Mouse (Mus musculus): ENCODE data around the gene Pla2g2f. TPM values are rescaled to one million over a fixed set of nuclear protein-coding genes. Genes with fewer than 3 reads are reported as not detected.

Pla2g2f gene
- polyA plus RNA-seq, 1 experiment, result 0.69 TPM

DNA sequence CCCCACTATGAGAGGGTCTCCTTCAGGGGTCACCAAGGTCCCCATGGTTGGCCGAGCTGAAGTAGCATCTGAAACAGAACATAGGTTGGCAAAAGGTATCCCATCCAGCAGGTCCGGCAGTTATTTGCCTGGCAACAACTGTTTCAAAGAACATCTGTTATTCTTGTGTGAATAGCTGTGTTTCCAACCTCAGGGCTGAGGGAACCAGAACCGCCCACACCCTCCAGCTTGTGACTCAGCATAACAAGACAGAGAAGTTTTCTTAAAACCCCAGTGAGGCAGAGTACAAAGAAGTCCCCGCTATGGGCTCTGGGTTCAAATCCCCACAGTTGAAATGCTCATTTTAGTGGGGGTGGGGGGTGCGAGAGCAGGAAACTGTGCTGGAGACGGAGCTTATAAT, 24.7 kb upstream of the Pla2g2f start:
- no peak for DNase-seq
- Histone ChIP-seq H3K4me1 (ENCODE audit: control insufficient read depth, insufficient read depth, low read length) (no peaks in the 10 kb centered on the region), H3K4me3 (replicated peaks; ENCODE audit: insufficient read depth, low read depth, low read length) (no peak overlapping the region), H3K27me3 (ENCODE audit: control insufficient read depth, insufficient read depth, low read length) (no peaks in the 10 kb centered on the region), H3K27ac (ENCODE audit: insufficient read depth, low read length) (no peak overlapping the region)
- TF ChIP-seq CTCF (IDR thresholded peaks at IDR 0.05; ENCODE audit: borderline replicate concordance, insufficient read depth, low read depth, low read length) (no peak), POLR2A (IDR thresholded peaks at IDR 0.05; ENCODE audit: borderline replicate concordance, insufficient read depth, low read length) (no peak)
- WGBS, result 79% methylated on average over 6 of the region's 6 CpGs

DNA sequence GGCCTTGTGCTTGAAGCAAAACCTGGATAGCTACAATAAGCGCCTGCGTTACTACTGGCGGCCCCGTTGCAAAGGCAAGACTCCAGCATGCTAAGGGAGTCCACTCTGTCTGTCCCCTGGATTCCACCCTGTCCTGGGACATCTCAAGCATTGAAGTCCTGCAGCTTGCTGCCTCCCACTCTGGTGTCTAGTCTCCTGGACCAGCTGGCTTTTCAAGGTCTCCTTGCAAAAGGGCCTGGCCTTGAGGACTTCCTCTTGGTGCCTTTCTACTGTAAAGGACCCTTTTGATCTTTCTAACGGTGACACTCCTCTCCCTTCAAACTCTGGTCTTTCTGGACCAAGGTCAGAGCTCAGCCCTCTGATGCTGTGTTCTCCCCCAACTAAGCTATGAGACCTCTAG, 22.9 kb upstream of the Pla2g2f start:
- 90% methylated on average over 5 of the region's 5 CpGs for WGBS
- TF ChIP-seq CTCF (IDR thresholded peaks at IDR 0.05; ENCODE audit: borderline replicate concordance, insufficient read depth, low read depth, low read length) (no peak), POLR2A (IDR thresholded peaks at IDR 0.05; ENCODE audit: borderline replicate concordance, insufficient read depth, low read length) (no peak)
- Histone ChIP-seq H3K27ac (ENCODE audit: insufficient read depth, low read length) (no peak overlapping the region), H3K4me1 (ENCODE audit: control insufficient read depth, insufficient read depth, low read length) (no peaks in the 10 kb centered on the region), H3K4me3 (replicated peaks; ENCODE audit: insufficient read depth, low read depth, low read length) (no peak overlapping the region), H3K27me3 (ENCODE audit: control insufficient read depth, insufficient read depth, low read length) (no peaks in the 10 kb centered on the region)
- no peak for DNase-seq

DNA sequence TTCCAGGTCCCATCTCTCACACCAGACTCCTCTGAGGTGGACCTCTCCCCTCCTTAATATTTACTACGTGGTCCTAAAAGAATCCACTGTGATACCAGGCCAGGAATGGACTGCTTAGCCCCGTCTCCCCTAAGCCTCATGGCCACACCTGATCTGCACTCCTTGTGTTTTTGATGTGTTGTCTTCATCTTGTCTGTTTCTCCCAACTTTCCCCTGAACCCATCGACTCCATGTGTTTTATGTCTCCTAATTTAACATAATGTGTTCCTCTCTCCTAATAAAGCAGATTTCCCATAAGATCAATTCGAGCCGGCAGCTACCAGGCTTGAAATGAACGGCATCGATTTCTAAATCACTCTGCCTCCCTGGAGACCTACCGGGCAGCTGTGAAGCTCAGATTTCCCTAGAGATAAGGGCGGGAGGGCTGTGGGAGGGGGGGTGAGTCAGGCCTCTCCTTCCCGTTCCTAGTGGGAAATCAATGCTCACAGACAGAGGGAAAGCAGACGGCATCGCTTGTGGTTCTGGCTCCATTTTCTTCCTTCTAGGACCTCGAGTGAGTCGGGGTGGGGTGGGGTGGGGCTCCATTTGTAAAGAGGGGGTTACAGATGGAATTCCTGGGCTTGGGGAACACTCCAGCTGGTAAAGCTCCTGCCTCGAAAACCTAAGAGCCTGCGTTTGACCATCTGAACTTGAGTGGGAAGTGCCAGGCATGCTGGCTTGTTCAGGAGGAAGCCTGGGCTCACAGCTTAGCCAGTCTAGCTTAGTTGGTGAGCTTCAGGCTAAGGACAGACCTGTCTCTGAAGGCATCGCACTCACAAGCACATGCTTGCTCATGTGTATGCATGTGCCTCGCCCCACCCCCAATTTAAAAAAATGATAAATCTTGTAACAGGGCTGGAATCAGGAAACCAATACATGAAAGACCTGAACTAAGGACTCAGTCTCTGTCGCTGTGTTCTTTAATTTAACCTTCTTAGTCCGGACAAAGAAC, 20.3 kb upstream of the Pla2g2f start:
- Histone ChIP-seq H3K27me3 (ENCODE audit: control insufficient read depth, insufficient read depth, low read length) (no peaks in the 10 kb centered on the region), H3K4me1 (ENCODE audit: control insufficient read depth, insufficient read depth, low read length) (no peaks in the 10 kb centered on the region), H3K4me3 (replicated peaks; ENCODE audit: insufficient read depth, low read depth, low read length) (no peak overlapping the region), H3K27ac (ENCODE audit: insufficient read depth, low read length) (no peak overlapping the region)
- WGBS, result 53% methylated on average over 20 of the region's 20 CpGs
- DNase-seq, result no peak
- TF ChIP-seq CTCF (IDR thresholded peaks at IDR 0.05; ENCODE audit: borderline replicate concordance, insufficient read depth, low read depth, low read length), result no peak
- no peak for TF ChIP-seq POLR2A (IDR thresholded peaks at IDR 0.05; ENCODE audit: borderline replicate concordance, insufficient read depth, low read length)

DNA sequence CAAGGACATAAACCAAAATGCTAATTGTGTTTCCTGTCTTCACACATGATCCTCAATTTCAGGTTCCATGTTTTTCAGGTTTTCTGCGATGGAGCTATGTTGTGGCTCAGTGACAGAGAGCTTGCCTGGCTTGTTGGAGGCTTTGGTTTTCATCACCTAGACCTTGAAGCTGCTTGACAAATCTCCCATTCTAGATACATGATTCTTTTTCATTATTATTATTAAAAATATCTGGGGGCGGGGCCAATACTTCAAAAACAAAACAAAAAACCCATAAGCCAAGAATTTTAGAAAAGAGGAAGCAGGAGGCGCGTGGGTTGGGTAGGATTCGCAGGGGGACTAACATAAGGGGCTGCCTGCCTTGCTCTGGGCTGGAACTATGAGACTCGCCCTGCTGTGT, 18.0 kb upstream of the Pla2g2f start, which contains the start of gene Pla2g2d:
Gene Pla2g2d (plus strand): TSS at position 301 of the 400 bp plus-strand sequence.
- Histone ChIP-seq H3K4me1 (ENCODE audit: control insufficient read depth, insufficient read depth, low read length) (no peaks in the 10 kb centered on the region), H3K27me3 (ENCODE audit: control insufficient read depth, insufficient read depth, low read length) (no peaks in the 10 kb centered on the region), H3K4me3 (replicated peaks; ENCODE audit: insufficient read depth, low read depth, low read length) (no peak within 1 kb of the TSS), H3K27ac (ENCODE audit: insufficient read depth, low read length) (no peak within 1 kb of the TSS)
- TF ChIP-seq POLR2A (IDR thresholded peaks at IDR 0.05; ENCODE audit: borderline replicate concordance, insufficient read depth, low read length), result no peak
- TF ChIP-seq CTCF (IDR thresholded peaks at IDR 0.05; ENCODE audit: borderline replicate concordance, insufficient read depth, low read depth, low read length), result no peak
- DNase-seq, result no peak
- 85% methylated on average over 6 of the region's 6 CpGs for WGBS

DNA sequence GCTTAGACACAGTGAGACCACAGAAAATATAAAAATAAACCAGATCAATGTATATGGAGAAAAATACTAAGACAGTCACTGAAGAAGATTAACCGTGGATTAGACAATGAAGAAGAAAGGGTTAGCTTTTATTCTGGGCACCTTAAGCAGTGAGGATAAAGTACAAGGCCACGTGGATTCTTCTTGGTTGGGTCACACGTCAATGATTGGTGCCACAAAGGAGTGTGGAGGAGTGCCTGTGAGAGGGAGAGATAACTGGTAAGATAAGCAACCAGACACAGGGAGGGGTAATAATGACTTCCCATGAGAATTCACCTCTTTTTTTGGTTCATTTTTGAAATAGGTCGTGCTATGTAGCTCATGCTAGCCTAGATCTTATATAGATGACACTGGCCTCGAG, 15.0 kb upstream of the Pla2g2f start:
- H3K27ac ChIP-seq (ENCODE audit: insufficient read depth, low read length), result no peak overlapping the region
- 86% methylated on average over 5 of the region's 5 CpGs for WGBS
- H3K4me3 ChIP-seq (replicated peaks; ENCODE audit: insufficient read depth, low read depth, low read length), result no peak overlapping the region
- H3K27me3 ChIP-seq (ENCODE audit: control insufficient read depth, insufficient read depth, low read length), result no peaks in the 10 kb centered on the region
- no peak for DNase-seq
- no peaks in the 10 kb centered on the region for H3K4me1 ChIP-seq (ENCODE audit: control insufficient read depth, insufficient read depth, low read length)
- TF ChIP-seq CTCF (IDR thresholded peaks at IDR 0.05; ENCODE audit: borderline replicate concordance, insufficient read depth, low read depth, low read length) (no peak), POLR2A (IDR thresholded peaks at IDR 0.05; ENCODE audit: borderline replicate concordance, insufficient read depth, low read length) (no peak)

DNA sequence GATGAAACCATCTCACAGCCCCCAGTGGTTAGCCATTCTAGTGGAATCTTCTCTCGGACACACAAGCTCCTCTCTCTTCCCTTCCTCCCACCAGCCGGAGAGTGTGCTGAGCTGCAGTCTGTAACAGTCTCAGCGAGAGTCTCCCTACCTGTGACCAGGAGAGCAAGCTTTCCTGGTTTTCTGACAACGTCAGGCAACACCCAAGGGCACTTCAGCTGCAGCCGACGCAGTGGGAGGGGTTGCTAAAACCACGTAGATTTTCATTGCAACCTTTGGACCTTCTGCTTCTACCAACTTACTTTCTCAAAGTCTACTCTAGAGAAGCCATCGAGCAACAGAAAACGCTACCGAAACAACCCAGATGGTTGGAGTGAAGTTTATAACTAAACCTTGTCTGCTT, 14.5 kb upstream of the Pla2g2f start:
- 88% methylated on average over 10 of the region's 10 CpGs for WGBS
- no peak for DNase-seq
- Histone ChIP-seq H3K4me3 (replicated peaks; ENCODE audit: insufficient read depth, low read depth, low read length) (no peak overlapping the region), H3K4me1 (ENCODE audit: control insufficient read depth, insufficient read depth, low read length) (no peaks in the 10 kb centered on the region), H3K27ac (ENCODE audit: insufficient read depth, low read length) (no peak overlapping the region), H3K27me3 (ENCODE audit: control insufficient read depth, insufficient read depth, low read length) (no peaks in the 10 kb centered on the region)
- TF ChIP-seq CTCF (IDR thresholded peaks at IDR 0.05; ENCODE audit: borderline replicate concordance, insufficient read depth, low read depth, low read length) (no peak), POLR2A (IDR thresholded peaks at IDR 0.05; ENCODE audit: borderline replicate concordance, insufficient read depth, low read length) (no peak)

DNA sequence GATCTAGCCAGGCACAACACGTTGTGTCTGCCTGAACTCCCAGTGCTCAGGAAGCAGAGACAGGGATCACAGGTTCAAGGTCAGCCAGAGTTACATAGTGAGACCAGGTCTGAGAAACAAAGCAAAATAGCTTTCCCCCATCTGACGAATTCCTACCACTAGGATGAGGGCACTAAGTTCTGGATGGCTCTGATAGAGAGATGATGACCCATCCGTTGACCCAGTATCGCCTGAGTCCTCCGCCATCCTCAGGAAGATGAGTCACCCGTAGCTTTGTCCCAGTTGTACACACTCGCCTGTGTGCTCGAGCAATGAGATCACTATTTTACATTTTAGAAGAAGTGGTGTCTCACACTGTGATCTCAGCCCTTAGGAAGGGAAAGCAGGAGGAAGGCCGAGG, 4.8 kb upstream of the Pla2g2f start:
- TF ChIP-seq POLR2A (IDR thresholded peaks at IDR 0.05; ENCODE audit: borderline replicate concordance, insufficient read depth, low read length), result no peak
- TF ChIP-seq CTCF (IDR thresholded peaks at IDR 0.05; ENCODE audit: borderline replicate concordance, insufficient read depth, low read depth, low read length), result no peak
- Histone ChIP-seq H3K4me1 (ENCODE audit: control insufficient read depth, insufficient read depth, low read length) (no peaks in the 10 kb centered on the region), H3K27ac (ENCODE audit: insufficient read depth, low read length) (no peak overlapping the region), H3K4me3 (replicated peaks; ENCODE audit: insufficient read depth, low read depth, low read length) (no peak overlapping the region), H3K27me3 (ENCODE audit: control insufficient read depth, insufficient read depth, low read length) (no peaks in the 10 kb centered on the region; the same call in 1 of the 2 replicates)
- DNase-seq, result no peak
- 86% methylated on average over 9 of the region's 9 CpGs for WGBS

DNA sequence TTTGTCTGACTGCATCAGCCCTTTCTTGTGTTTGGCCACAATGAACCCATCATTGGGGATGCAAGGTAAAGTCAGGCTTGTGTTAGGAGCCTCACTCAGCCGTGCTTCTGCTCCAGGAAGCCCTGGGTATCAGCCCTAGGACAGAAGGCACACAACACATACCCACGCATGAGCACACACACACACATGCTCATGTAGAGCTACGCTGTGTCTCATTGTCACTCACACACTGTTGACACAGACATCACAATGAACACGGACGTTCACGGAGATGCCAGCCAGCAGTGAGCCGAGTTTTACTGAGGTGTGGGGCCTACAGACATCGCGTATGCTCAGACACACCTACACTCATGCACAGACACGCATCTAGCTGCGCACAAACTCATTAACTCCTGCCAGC, 1.4 kb downstream of the Pla2g2f start:
- no peak for DNase-seq
- H3K4me1 ChIP-seq (ENCODE audit: control insufficient read depth, insufficient read depth, low read length), result peaks cover 12% of the 10 kb centered on the region; the same call in 1 of the 2 replicates
- no peak overlapping the region for H3K27ac ChIP-seq (ENCODE audit: insufficient read depth, low read length)
- no peak overlapping the region for H3K4me3 ChIP-seq (replicated peaks; ENCODE audit: insufficient read depth, low read depth, low read length)
- 88% methylated on average over 11 of the region's 11 CpGs for WGBS
- no peaks in the 10 kb centered on the region for H3K27me3 ChIP-seq (ENCODE audit: control insufficient read depth, insufficient read depth, low read length)
- no peak for TF ChIP-seq CTCF (IDR thresholded peaks at IDR 0.05; ENCODE audit: borderline replicate concordance, insufficient read depth, low read depth, low read length)
- TF ChIP-seq POLR2A (IDR thresholded peaks at IDR 0.05; ENCODE audit: borderline replicate concordance, insufficient read depth, low read length), result no peak
